Mouse (Mus musculus) T-cell, adult 66 days (primary cell): ENCODE data around the gene Frmd4b. TPM values are rescaled to one million over a fixed set of nuclear protein-coding genes. Genes with fewer than 3 reads are reported as not detected.

Experiments
- total RNA-seq, 2 experiments: library from RNA; stranded (reverse); gene quantifications; 3 replicates in 1 of 2; 4 replicates in 1 of 2; pipeline ENCODE4 v1.2.4; 2023

Gene Frmd4b
- 1 to 10 TPM; 4.7 to 5.4 TPM for total RNA-seq

GRCm38 (mm10) chr6:97617266-97617743 lies at the start of gene Frmd4b:
TSS of gene Frmd4b (minus strand) at chr6:97617541.

GRCm38 (mm10) chr6:97252711-97253221 lies 364.6 kb downstream of the Frmd4b start, which contains the start of gene Lmod3:
TSS of gene Lmod3 (minus strand) at chr6:97252759.

Other genes with a start within 250 kb of the Frmd4b start
- gene Mitf, start 189.5 kb upstream of the Frmd4b start, total RNA-seq: 1 to 10 TPM; 2.2 to 3.3 TPM